Mouse (Mus musculus) forebrain, embryonic 10.5 days (tissue): Measurements from ENCODE around the gene Trdn. TPM values are rescaled to one million over a fixed set of nuclear protein-coding genes. Genes with fewer than 3 reads are reported as not detected.

Experiments used
- DNase-seq: peaks from one replicate; pipeline ENCODE4 v3.0.0-alpha.2; 2017; ENCODE audit warnings: low spot score; ENCODE audit errors: extremely low spot score
- H3K27ac ChIP-seq: fragments of 300-500 bp; sonication (generic); 2 replicates; pipeline ENCODE4 v1.5.1; 2016; ENCODE audit warnings: mild to moderate bottlenecking
- H3K27me3 ChIP-seq: fragments of 300-500 bp; sonication (generic); 2 replicates; pipeline ENCODE4 v1.6.1; 2016; ENCODE audit warnings: mild to moderate bottlenecking; ENCODE audit not compliant: poor library complexity, severe bottlenecking
- H3K36me3 ChIP-seq: fragments of 300-500 bp; sonication (generic); replicated peaks from 2 replicates; pipeline ENCODE4 v1.6.1; 2016; ENCODE audit warnings: mild to moderate bottlenecking, moderate library complexity
- H3K4me1 ChIP-seq: fragments of 300-500 bp; sonication (generic); 2 replicates; pipeline ENCODE4 v1.6.1; 2016
- H3K4me3 ChIP-seq: fragments of 300-500 bp; sonication (generic); 2 replicates; pipeline ENCODE4 v1.5.1; 2016; ENCODE audit warnings: mild to moderate bottlenecking, moderate library complexity
- H3K9me3 ChIP-seq: fragments of 300-500 bp; sonication (generic); 2 replicates; pipeline ENCODE4 v1.6.1; 2016; ENCODE audit warnings: mild to moderate bottlenecking, moderate library complexity
- WGBS: fragments of 180-500 bp; shearing (Covaris S2); methylation state at CpG from one replicate; pipeline ENCODE4 v1.1.7; 2016; 5-methylcytosine and 5-hydroxymethylcytosine counted together
- polyA plus RNA-seq: library from polyadenylated mRNA; unstranded; fragments of >200 nt; fragmentation: Nextera tagmentation; extraction: Ambion mirVana; gene quantifications from 2 replicates; pipeline ENCODE4 v1.2.1, GENCODE M21; 2016

Gene Trdn
- polyA plus RNA-seq, 1 experiment from 2014 or later = not detected

- Histone ChIP-seq H3K4me3 (no peak overlapping the region), H3K36me3 (no peaks in the 10 kb centered on the region), H3K4me1 (no peaks in the 10 kb centered on the region), H3K27ac (no peak overlapping the region), H3K9me3 (no peaks in the 10 kb centered on the region; the same call in 1 of the 2 replicates), H3K27me3 (no peaks in the 10 kb centered on the region)
- DNase-seq = no peak
- WGBS = 90% methylated on average over 1 of the region's 1 CpGs
Measured at GRCm38 (mm10) chr10:33189031-33189430, 108.7 kb downstream of the Trdn start.

- H3K36me3 ChIP-seq = no peaks in the 10 kb centered on the region
- H3K27ac ChIP-seq = no peak overlapping the region
- 3% methylated on average over 1 of the region's 1 CpGs for WGBS
- H3K9me3 ChIP-seq = no peaks in the 10 kb centered on the region
- H3K4me3 ChIP-seq = no peak overlapping the region
- DNase-seq = no peak
- no peaks in the 10 kb centered on the region for H3K27me3 ChIP-seq
- peaks cover 6% of the 10 kb centered on the region for H3K4me1 ChIP-seq
Measured at GRCm38 (mm10) chr10:33195919-33196318, 115.6 kb downstream of the Trdn start.

GRCm38 (mm10) chr10:33198257-33198656, 117.9 kb downstream of the Trdn start:
- H3K27me3 ChIP-seq = no peaks in the 10 kb centered on the region
- H3K4me3 ChIP-seq = no peak overlapping the region
- H3K36me3 ChIP-seq = no peaks in the 10 kb centered on the region
- H3K9me3 ChIP-seq = no peaks in the 10 kb centered on the region
- peaks cover 6% of the 10 kb centered on the region for H3K4me1 ChIP-seq
- no peak overlapping the region for H3K27ac ChIP-seq
- no peak for DNase-seq
- 76% methylated on average over 1 of the region's 1 CpGs for WGBS

- no peaks in the 10 kb centered on the region for H3K4me1 ChIP-seq
- 74% methylated on average over 1 of the region's 1 CpGs for WGBS
Measured at GRCm38 (mm10) chr10:33210411-33210810, 130.1 kb downstream of the Trdn start.

GRCm38 (mm10) chr10:33253911-33254310, 173.6 kb downstream of the Trdn start:
- no peaks in the 10 kb centered on the region for H3K4me1 ChIP-seq
- H3K36me3 ChIP-seq = no peaks in the 10 kb centered on the region
- 50% methylated on average over 1 of the region's 1 CpGs for WGBS
- no peak overlapping the region for H3K27ac ChIP-seq
- no peak for DNase-seq
- H3K9me3 ChIP-seq = no peaks in the 10 kb centered on the region
- no peak overlapping the region for H3K4me3 ChIP-seq
- no peaks in the 10 kb centered on the region for H3K27me3 ChIP-seq

More at GRCm38 (mm10) chr10:33210411-33210810, 130.1 kb downstream of the Trdn start:
- H3K9me3 ChIP-seq = no peaks in the 10 kb centered on the region
- no peak overlapping the region for H3K4me3 ChIP-seq
- H3K36me3 ChIP-seq = no peaks in the 10 kb centered on the region
- H3K27ac ChIP-seq = no peak overlapping the region
- DNase-seq = no peak
- no peaks in the 10 kb centered on the region for H3K27me3 ChIP-seq

- Histone ChIP-seq H3K36me3 (no peaks in the 10 kb centered on the region), H3K4me1 (no peaks in the 10 kb centered on the region), H3K27ac (no peak overlapping the region), H3K27me3 (no peaks in the 10 kb centered on the region), H3K9me3 (no peaks in the 10 kb centered on the region), H3K4me3 (no peak overlapping the region)
- 79% methylated on average over 1 of the region's 1 CpGs for WGBS
- DNase-seq = no peak
Measured at GRCm38 (mm10) chr10:33256202-33256601, 175.8 kb downstream of the Trdn start.

GRCm38 (mm10) chr10:33304982-33305381, 224.6 kb downstream of the Trdn start:
- 33% methylated on average over 2 of the region's 2 CpGs for WGBS
- H3K4me1 ChIP-seq = no peaks in the 10 kb centered on the region
- no peak for DNase-seq
- H3K9me3 ChIP-seq = no peaks in the 10 kb centered on the region
- H3K27me3 ChIP-seq = no peaks in the 10 kb centered on the region
- H3K4me3 ChIP-seq = no peak overlapping the region
- H3K36me3 ChIP-seq = no peaks in the 10 kb centered on the region
- H3K27ac ChIP-seq = no peak overlapping the region

- Histone ChIP-seq H3K27ac (no peak overlapping the region), H3K4me3 (no peak overlapping the region), H3K36me3 (no peaks in the 10 kb centered on the region), H3K27me3 (no peaks in the 10 kb centered on the region), H3K9me3 (no peaks in the 10 kb centered on the region), H3K4me1 (no peaks in the 10 kb centered on the region)
- no peak for DNase-seq
- WGBS = 85% methylated on average over 1 of the region's 1 CpGs
Measured at GRCm38 (mm10) chr10:33353026-33353425, 272.7 kb downstream of the Trdn start.

GRCm38 (mm10) chr10:33366521-33366920, 286.2 kb downstream of the Trdn start:
- DNase-seq = no peak
- Histone ChIP-seq H3K4me3 (no peak overlapping the region), H3K27me3 (no peaks in the 10 kb centered on the region), H3K27ac (no peak overlapping the region), H3K36me3 (no peaks in the 10 kb centered on the region), H3K4me1 (no peaks in the 10 kb centered on the region), H3K9me3 (no peaks in the 10 kb centered on the region)

- Histone ChIP-seq H3K9me3 (no peaks in the 10 kb centered on the region), H3K27ac (no peak overlapping the region), H3K4me3 (no peak overlapping the region), H3K36me3 (no peaks in the 10 kb centered on the region), H3K4me1 (no peaks in the 10 kb centered on the region), H3K27me3 (no peaks in the 10 kb centered on the region)
- DNase-seq = no peak
- 75% methylated on average over 2 of the region's 2 CpGs for WGBS
Measured at GRCm38 (mm10) chr10:33370534-33370933, 290.2 kb downstream of the Trdn start.

- DNase-seq = no peak
- 84% methylated on average over 2 of the region's 2 CpGs for WGBS
- Histone ChIP-seq H3K9me3 (no peaks in the 10 kb centered on the region), H3K4me1 (no peaks in the 10 kb centered on the region), H3K4me3 (no peak overlapping the region), H3K27me3 (no peaks in the 10 kb centered on the region), H3K27ac (no peak overlapping the region), H3K36me3 (no peaks in the 10 kb centered on the region)
Measured at GRCm38 (mm10) chr10:33375474-33376029, 295.2 kb downstream of the Trdn start.
